ENCODE assay signal across 8 mouse cellular contexts in genomic region chr11:102773713-102774611, GRCm38 (mm10). TPM values are rescaled to one million over a fixed set of nuclear protein-coding genes. Genes with fewer than 3 reads are reported as not detected.
A peak's percentile ranks its signal among the peaks of the same experiment; 100 is the strongest.
DNase-seq lines count a peak whose midpoint lies in the region; ATAC-seq lines count a peak whose summit lies in the region.

No protein-coding gene starts in this region.

- peak overlapping the region; percentile 92 for H3K4me2 ChIP-seq in hindbrain, embryonic 12.5 days (replicated peaks)

- H3K27me3 ChIP-seq in hindbrain, embryonic 12.5 days = peaks cover 4% of the 10 kb centered on the region; the same call in 1 of the 2 replicates

- H3K9ac ChIP-seq in hindbrain, embryonic 12.5 days = peak overlapping the region; percentile 86

- H3K4me1 ChIP-seq in hindbrain, embryonic 12.5 days = peaks cover 75% of the 10 kb centered on the region

- peak overlapping the region; percentile 96 for H3K27ac ChIP-seq in hindbrain, embryonic 12.5 days

- peak overlapping the region; percentile 57 for H3K4me3 ChIP-seq in hindbrain, embryonic 12.5 days

- peaks cover 11% of the 10 kb centered on the region for H3K36me3 ChIP-seq in hindbrain, embryonic 12.5 days

- H3K9me3 ChIP-seq in hindbrain, embryonic 12.5 days (replicated peaks) = no peaks in the 10 kb centered on the region

- peak; percentile 55 for ATAC-seq in hindbrain, embryonic 12.5 days (ENCODE audit: low FRiP score)

- WGBS in hindbrain, embryonic 12.5 days = 2% methylated on average over 45 of the region's 46 CpGs

- peak; percentile 72 for DNase-seq in T-cell, adult 2 months (ENCODE audit: low spot score)
- DNase-seq in cerebellum, postnatal 10 days = peak; percentile 96 to 98
- peak; percentile 77 to 84 for DNase-seq in frontal cortex, postnatal 10 days (ENCODE audit: low spot score in 2 of 2)
- peak; percentile 87 to 90 for DNase-seq in layer of hippocampus, postnatal 14 days (ENCODE audit: low spot score in 2 of 2)
- peak; percentile 88 for DNase-seq in lung, postnatal 14 days
- peak; percentile 96 for DNase-seq in retina, embryonic 14.5 days (ENCODE audit: low spot score)
- peak; percentile 85 for DNase-seq in urinary bladder, postnatal 14 days (ENCODE audit: low spot score)

RNA-seq across cellular contexts. Expression of gene Adam11, which starts 12.7 kb away (rescaled TPM):
- 33.3 and 35.3 TPM in 2 replicates for polyA plus RNA-seq in hindbrain, embryonic 12.5 days (2016; fragmentation: Nextera tagmentation; extraction: Ambion mirVana)
- total RNA-seq in layer of hippocampus, postnatal 14 days (2021) = 100 to 1,000 TPM; 186 to 207 TPM

RNA-seq across cellular contexts. Expression of gene Gjc1, which starts 45.5 kb away (rescaled TPM):
- polyA plus RNA-seq in hindbrain, embryonic 12.5 days (2016; fragmentation: Nextera tagmentation; extraction: Ambion mirVana) = 77.6 and 81.3 TPM in 2 replicates
- total RNA-seq in layer of hippocampus, postnatal 14 days (2021) = 10 to 100 TPM; 10.3 to 12.9 TPM

Comparison
In these comparisons a context has a peak if more than half of its experiments do, and no peak if none do; other contexts are left out.
1. Peak in every context shown above with its lines: DNase-seq, ATAC-seq, H3K4me3 ChIP-seq and H3K27ac ChIP-seq.